Mouse (Mus musculus) ovary, adult 18-20 months (tissue): ENCODE results near the gene Cpped1.

Experiments
- DNase-seq: peaks from one replicate; pipeline ENCODE4 v3.0.0; 2022; ENCODE audit warnings: low spot score, mixed read lengths

Gene Cpped1

GRCm38 (mm10) chr16:11909035-11909591, at the start of gene Cpped1:
Gene Cpped1 (minus strand): TSS chr16:11909445.
- DNase-seq, result peak; percentile 85

- DNase-seq, result no peak
Measured at GRCm38 (mm10) chr16:11940477-11940876, 31.2 kb upstream of the Cpped1 start.

- DNase-seq, result no peak
Measured at GRCm38 (mm10) chr16:11910801-11911200, 1.6 kb upstream of the Cpped1 start.

GRCm38 (mm10) chr16:11909817-11910216, 572 bp upstream of the Cpped1 start:
- DNase-seq, result no peak

- DNase-seq, result no peak
Measured at GRCm38 (mm10) chr16:11908461-11909014, 707 bp downstream of the Cpped1 start.

- DNase-seq, result no peak
Measured at GRCm38 (mm10) chr16:11907816-11908215, 1.4 kb downstream of the Cpped1 start.

GRCm38 (mm10) chr16:11906906-11907305, 2.3 kb downstream of the Cpped1 start:
- DNase-seq, result no peak

- DNase-seq, result no peak
Measured at GRCm38 (mm10) chr16:11905216-11905615, 4.0 kb downstream of the Cpped1 start.

- DNase-seq, result no peak
Measured at GRCm38 (mm10) chr16:11902007-11902406, 7.2 kb downstream of the Cpped1 start.

- no peak for DNase-seq
Measured at GRCm38 (mm10) chr16:11900341-11900740, 8.9 kb downstream of the Cpped1 start.

- no peak for DNase-seq
Measured at GRCm38 (mm10) chr16:11896411-11896810, 12.8 kb downstream of the Cpped1 start.

- DNase-seq, result no peak
Measured at GRCm38 (mm10) chr16:11894877-11895276, 14.4 kb downstream of the Cpped1 start.

GRCm38 (mm10) chr16:11890186-11890585, 19.1 kb downstream of the Cpped1 start:
- DNase-seq, result no peak

GRCm38 (mm10) chr16:11889741-11890140, 19.5 kb downstream of the Cpped1 start:
- DNase-seq, result no peak

GRCm38 (mm10) chr16:11881795-11882194, 27.4 kb downstream of the Cpped1 start:
- DNase-seq, result no peak

GRCm38 (mm10) chr16:11880461-11880860, 28.8 kb downstream of the Cpped1 start:
- DNase-seq, result no peak

- DNase-seq, result no peak
Measured at GRCm38 (mm10) chr16:11879196-11879595, 30.0 kb downstream of the Cpped1 start.

GRCm38 (mm10) chr16:11875227-11875626, 34.0 kb downstream of the Cpped1 start:
- DNase-seq, result no peak

- no peak for DNase-seq
Measured at GRCm38 (mm10) chr16:11873292-11873691, 36.0 kb downstream of the Cpped1 start.

- DNase-seq, result no peak
Measured at GRCm38 (mm10) chr16:11868486-11868885, 40.8 kb downstream of the Cpped1 start.

- DNase-seq, result no peak
Measured at GRCm38 (mm10) chr16:11852716-11853605, 56.3 kb downstream of the Cpped1 start.

GRCm38 (mm10) chr16:11848990-11849658, 60.1 kb downstream of the Cpped1 start:
- no peak for DNase-seq

GRCm38 (mm10) chr16:11845309-11845708, 63.9 kb downstream of the Cpped1 start:
- no peak for DNase-seq
